ENCODE assay signal across 8 mouse cellular contexts in genomic region chr3:130818467-130819030, GRCm38 (mm10).
DNase-seq lines count a peak whose midpoint lies in the region; ATAC-seq lines count a peak whose summit lies in the region.

No protein-coding gene starts in this region.

- H3K4me2 ChIP-seq in intestine, embryonic 16.5 days (ENCODE audit: low read depth, low read length), result peak overlapping the region; percentile 69

- intact Hi-C loops in left cerebral cortex, postnatal 25 days (cut with DNase I), result loop anchor here (1.0 to 5.0 kb wide), 2 partner anchors 64 to 419 kb away; no protein-coding TSS in a partner anchor

- no peak overlapping the region for H3K27ac ChIP-seq in intestine, embryonic 16.5 days (ENCODE audit: low read length)
- peak overlapping the region; percentile 79 for H3K27ac ChIP-seq in midbrain, embryonic 10.5 days (replicated peaks)

- peak overlapping the region; percentile 39 for H3K4me3 ChIP-seq in intestine, embryonic 16.5 days (ENCODE audit: low read length)
- H3K4me3 ChIP-seq in midbrain, embryonic 10.5 days, result peak overlapping the region; percentile 45

- peak overlapping the region; percentile 46 for H3K9ac ChIP-seq in intestine, embryonic 16.5 days (ENCODE audit: low read depth, low read length)

- H3K9me3 ChIP-seq in intestine, embryonic 16.5 days (ENCODE audit: control insufficient read depth, low read length), result no peaks in the 10 kb centered on the region
- no peaks in the 10 kb centered on the region for H3K9me3 ChIP-seq in midbrain, embryonic 10.5 days (replicated peaks)

- no peaks in the 10 kb centered on the region for H3K4me1 ChIP-seq in intestine, embryonic 16.5 days (ENCODE audit: control insufficient read depth, insufficient read depth, low read length)
- peaks cover 20% of the 10 kb centered on the region for H3K4me1 ChIP-seq in midbrain, embryonic 10.5 days

- ATAC-seq in intestine, embryonic 16.5 days, result peak; percentile 80

- no peaks in the 10 kb centered on the region for H3K27me3 ChIP-seq in intestine, embryonic 16.5 days (replicated peaks; ENCODE audit: control insufficient read depth, insufficient read depth, low read length)
- no peaks in the 10 kb centered on the region for H3K27me3 ChIP-seq in midbrain, embryonic 10.5 days (ENCODE audit: low read depth, poor library complexity, severe bottlenecking)

- WGBS in intestine, embryonic 16.5 days, result 5% methylated on average over 18 of the region's 18 CpGs
- 4% methylated on average over 18 of the region's 18 CpGs for WGBS in midbrain, embryonic 10.5 days

- DNase-seq in adrenal gland, adult 18-20 months (ENCODE audit: low spot score in 2 of 2), result peak; percentile 84 to 87
- peak; percentile 84 for DNase-seq in embryo, embryonic 11.5 days (ENCODE audit: low read depth, low spot score)
- peak; percentile 82 to 89 for DNase-seq in gastrocnemius, postnatal 4 days (ENCODE audit: low spot score in 2 of 2)
- peak; percentile 86 for DNase-seq in left cerebral cortex, postnatal 25 days (ENCODE audit: low spot score in 2 of 2)
- DNase-seq in midbrain, embryonic 10.5 days (ENCODE audit: low spot score), result peak; percentile 91
- peak; percentile 60 to 70 for DNase-seq in right cerebral cortex, postnatal 36 days (ENCODE audit: low spot score in 2 of 2)
- peak; percentile 74 to 91 for DNase-seq in urinary bladder, postnatal 4 days (ENCODE audit: low spot score in 2 of 2)

- no peaks in the 10 kb centered on the region for H3K36me3 ChIP-seq in intestine, embryonic 16.5 days (ENCODE audit: control insufficient read depth, insufficient read depth, low read length)
- H3K36me3 ChIP-seq in midbrain, embryonic 10.5 days, result no peaks in the 10 kb centered on the region
